Mouse (Mus musculus): ENCODE data around the gene Gm3149. TPM values are rescaled to one million over a fixed set of nuclear protein-coding genes. Genes with fewer than 3 reads are reported as not detected.
A peak's percentile ranks its signal among the peaks of the same experiment; 100 is the strongest.
"Not testable (repeated sequence)": the region's sequence is repeated elsewhere in the genome, so short reads cannot be mapped to it uniquely, and the experiment has no call there.

Gene Gm3149
- not detected in 2 replicates for polyA plus RNA-seq (2015; fragmentation: Nextera tagmentation; extraction: Ambion mirVana)

DNA sequence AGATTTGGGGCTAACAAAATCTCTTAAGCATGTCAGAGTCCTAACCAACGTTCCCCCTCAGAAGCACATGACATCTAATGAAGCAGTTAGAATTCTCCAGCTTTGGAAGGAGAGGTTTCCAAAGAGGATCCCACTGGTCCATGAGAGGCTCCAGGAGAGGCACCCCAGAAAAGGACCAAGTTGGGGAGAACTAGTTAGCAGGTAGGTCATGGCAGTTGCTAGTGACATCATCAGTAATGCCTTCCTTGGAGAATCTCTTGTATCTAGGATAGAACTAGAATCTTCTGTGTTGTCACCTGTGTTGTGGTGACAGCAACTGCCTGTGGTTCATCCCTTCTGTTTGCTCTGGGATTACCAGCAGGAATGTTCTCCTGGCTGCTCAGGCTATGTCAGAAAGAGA lies at the start of gene Gm3149:
Gene Gm3149 (plus strand): TSS at position 301 of the 400 bp plus-strand sequence.
- not testable (repeated sequence) for H3K4me3 ChIP-seq; H3K4me1 ChIP-seq; ATAC-seq; H3K27me3 ChIP-seq; H3K4me2 ChIP-seq; H3K9ac ChIP-seq; H3K36me3 ChIP-seq (ENCODE audit: poor library complexity, severe bottlenecking); H3K9me3 ChIP-seq (replicated peaks); H3K27ac ChIP-seq
- no CpG with 5 or more reads among the region's 1 CpGs for WGBS

DNA sequence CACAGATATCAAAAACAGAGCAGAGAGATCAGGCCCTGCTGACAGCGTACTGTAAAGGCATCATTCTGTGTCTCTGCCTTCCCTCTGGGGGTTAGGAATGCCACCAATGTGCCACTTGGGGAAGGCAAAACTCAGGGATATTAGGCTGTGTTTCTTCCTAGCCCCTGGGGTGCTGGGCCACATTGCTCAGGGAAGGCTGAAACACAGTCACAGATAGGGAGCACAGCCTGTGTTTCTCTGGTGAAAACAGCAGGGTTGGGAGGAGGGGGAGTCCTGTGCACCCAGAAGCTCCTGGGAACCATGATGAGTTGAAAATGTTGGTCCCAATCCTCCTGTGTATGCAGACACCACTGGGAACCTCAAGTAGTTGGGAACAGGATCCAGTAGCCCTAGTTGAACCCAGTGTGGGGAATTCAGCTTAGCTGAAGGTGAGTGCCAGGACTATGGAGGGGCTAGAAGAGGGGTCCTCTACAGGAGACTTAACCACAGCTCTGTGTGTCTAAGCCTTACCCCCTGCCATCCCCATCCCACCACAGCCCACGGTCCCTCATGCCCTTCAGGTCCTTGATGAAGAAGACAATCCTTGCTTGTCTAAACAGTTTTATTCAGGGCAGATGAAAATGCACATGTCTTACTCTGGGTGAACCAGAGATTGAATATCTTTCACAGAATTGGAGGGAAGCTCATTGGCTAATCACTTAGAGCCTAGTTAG lies 47.7 kb upstream of the Gm3149 start:
- H3K36me3 ChIP-seq (ENCODE audit: poor library complexity, severe bottlenecking); H3K9me3 ChIP-seq (replicated peaks); H3K9ac ChIP-seq; H3K27ac ChIP-seq; H3K4me2 ChIP-seq; ATAC-seq; H3K4me3 ChIP-seq; H3K4me1 ChIP-seq; H3K27me3 ChIP-seq: not testable (repeated sequence)
- 88% methylated on average over 2 of the region's 2 CpGs for WGBS

DNA sequence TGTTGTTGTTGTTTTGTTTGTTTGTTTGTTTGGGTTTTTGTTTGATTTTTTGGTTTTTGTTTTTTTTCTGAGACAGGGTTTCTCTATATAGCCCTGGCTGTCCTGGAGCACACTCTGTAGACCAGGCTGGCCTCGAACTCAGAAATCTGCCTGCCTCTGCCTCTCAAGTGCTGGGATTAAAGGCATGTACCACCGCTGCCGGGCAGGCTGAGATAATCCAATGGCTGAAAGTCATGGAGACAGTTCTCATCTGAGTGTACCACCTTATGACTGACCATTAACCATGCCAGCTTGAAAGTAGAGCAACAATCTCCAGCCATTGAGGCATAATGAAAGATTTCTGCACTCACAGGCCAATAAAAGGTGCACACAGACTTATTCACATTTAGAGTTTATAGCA lies 37.3 kb upstream of the Gm3149 start:
- not testable (repeated sequence) for H3K9me3 ChIP-seq (replicated peaks); H3K27ac ChIP-seq; H3K9ac ChIP-seq; H3K4me2 ChIP-seq; H3K36me3 ChIP-seq (ENCODE audit: poor library complexity, severe bottlenecking); H3K4me3 ChIP-seq; ATAC-seq; H3K4me1 ChIP-seq; H3K27me3 ChIP-seq
- 93% methylated on average over 2 of the region's 3 CpGs for WGBS

DNA sequence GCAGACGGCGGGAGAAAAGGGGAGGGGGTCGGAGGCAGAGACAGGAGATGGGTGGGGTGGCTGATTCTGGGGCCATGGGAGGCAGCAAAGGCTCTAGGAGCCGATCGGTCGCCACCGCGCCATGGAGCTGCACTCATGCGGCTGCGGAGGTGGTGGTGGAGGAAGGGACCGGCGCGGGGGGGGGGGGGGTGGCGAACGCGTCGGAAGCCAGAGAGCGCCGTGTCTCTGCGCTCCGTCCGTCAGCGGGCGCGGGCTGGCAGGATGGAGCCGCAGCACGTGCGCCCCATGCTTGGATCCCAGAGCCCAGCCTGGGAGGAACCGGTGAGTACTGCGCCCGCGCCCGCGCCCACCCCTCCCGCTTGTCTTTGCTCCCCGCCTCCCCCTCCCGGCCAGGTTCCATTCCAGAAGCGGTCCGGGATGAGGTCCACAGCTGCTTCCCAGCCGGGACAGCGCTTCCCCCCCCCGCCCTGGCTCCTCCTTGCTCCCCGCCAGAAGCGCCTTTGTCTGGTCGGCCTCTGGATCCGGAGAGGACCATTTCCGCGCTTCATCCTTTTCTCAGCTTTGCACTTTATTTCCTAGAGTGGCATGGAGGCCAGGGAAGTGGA lies 17.5 kb downstream of the Gm3149 start, which contains the start of gene 2610042L04Rik:
Gene 2610042L04Rik (plus strand): TSS at position 288 of the 605 bp plus-strand sequence.
- ATAC-seq; H3K27me3 ChIP-seq; H3K36me3 ChIP-seq (ENCODE audit: poor library complexity, severe bottlenecking); H3K9me3 ChIP-seq (replicated peaks); H3K27ac ChIP-seq; H3K4me1 ChIP-seq: not testable (repeated sequence)
- Histone ChIP-seq H3K4me3 (peak within 1 kb of the TSS; percentile 46), H3K9ac (peak within 1 kb of the TSS; percentile 52), H3K4me2 (peak within 1 kb of the TSS; percentile 68)
- WGBS, result 3% methylated on average over 25 of the region's 48 CpGs

DNA sequence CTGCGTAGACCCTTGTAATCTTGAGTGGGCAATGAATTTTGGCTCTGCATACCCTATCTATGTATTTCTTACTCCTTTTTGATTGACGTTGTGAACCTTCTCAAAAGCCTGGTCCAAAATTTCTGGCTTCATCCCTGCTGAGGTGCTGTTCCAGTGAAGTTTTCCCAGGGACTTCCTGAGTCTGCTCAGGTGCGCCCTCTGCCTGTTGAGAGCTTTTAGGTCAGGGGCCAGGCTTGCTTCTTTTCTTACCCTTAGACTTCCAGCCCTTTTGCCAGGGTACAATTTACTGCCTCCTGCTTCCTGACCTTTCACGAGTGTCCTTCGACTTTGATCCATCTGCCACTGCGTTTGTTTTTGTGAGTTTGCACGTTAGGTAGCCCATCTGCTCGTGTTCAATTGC lies 18.4 kb downstream of the Gm3149 start:
- ATAC-seq; H3K27ac ChIP-seq; H3K4me3 ChIP-seq; H3K9ac ChIP-seq; H3K36me3 ChIP-seq (ENCODE audit: poor library complexity, severe bottlenecking); H3K9me3 ChIP-seq (replicated peaks); H3K4me2 ChIP-seq; H3K4me1 ChIP-seq; H3K27me3 ChIP-seq: not testable (repeated sequence)
- 7% methylated on average over 8 of the region's 8 CpGs for WGBS

DNA sequence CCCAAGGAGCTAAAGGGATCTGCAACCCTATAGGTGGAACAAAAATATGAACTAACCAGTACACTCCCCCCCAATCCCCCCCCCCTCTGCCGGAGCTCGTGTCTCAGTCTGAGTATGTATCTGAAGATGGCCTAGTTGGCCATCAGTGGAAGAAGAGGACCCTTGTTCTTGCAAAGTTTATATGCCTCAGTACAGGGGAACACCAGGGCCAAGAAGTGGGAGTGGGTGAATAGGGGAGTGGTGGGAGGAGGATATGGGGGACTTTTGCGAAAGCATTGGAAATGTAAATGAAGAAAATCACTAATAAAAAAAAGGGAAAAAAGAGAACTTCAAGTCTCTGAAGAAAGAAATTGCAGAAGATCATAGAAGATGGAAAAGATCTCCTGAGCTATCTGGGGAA lies 51.9 kb downstream of the Gm3149 start:
- not testable (repeated sequence) for H3K9me3 ChIP-seq (replicated peaks); H3K27me3 ChIP-seq; H3K36me3 ChIP-seq (ENCODE audit: poor library complexity, severe bottlenecking); ATAC-seq; H3K4me3 ChIP-seq; H3K27ac ChIP-seq; H3K4me2 ChIP-seq; H3K4me1 ChIP-seq; H3K9ac ChIP-seq
- 96% methylated on average over 3 of the region's 3 CpGs for WGBS

DNA sequence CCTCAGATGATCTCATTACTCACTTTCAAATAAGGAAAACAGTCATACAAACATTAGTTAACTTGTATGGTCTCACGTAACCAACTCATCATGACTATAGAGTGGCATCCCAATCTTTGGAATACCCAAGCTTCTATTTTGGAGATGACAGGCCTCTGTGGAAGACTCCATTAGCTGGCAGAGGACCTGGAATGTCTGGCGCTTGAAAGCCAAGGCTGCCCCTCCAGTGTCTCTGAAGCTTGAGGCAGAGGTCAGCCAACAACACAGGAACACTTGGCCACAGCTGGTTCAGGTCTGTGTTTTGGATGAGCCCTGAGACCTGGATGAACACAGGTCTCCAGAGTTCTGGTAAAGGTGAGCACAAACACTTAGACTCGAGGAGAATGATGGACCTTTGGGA lies 52.6 kb downstream of the Gm3149 start:
- not testable (repeated sequence) for ATAC-seq; H3K36me3 ChIP-seq (ENCODE audit: poor library complexity, severe bottlenecking); H3K4me2 ChIP-seq; H3K4me3 ChIP-seq; H3K27ac ChIP-seq; H3K9ac ChIP-seq; H3K27me3 ChIP-seq; H3K4me1 ChIP-seq; H3K9me3 ChIP-seq (replicated peaks)
- 83% methylated on average over 3 of the region's 3 CpGs for WGBS

Other genes starting within 250 kb of the Gm3149 start
- not detected in 2 replicates for gene Gm3115, start 233.2 kb upstream of the Gm3149 start, polyA plus RNA-seq (2015; fragmentation: Nextera tagmentation; extraction: Ambion mirVana)
- 0.28 and 2.5 TPM in 2 replicates for gene Gm8108, start 206.8 kb upstream of the Gm3149 start, polyA plus RNA-seq (2015; fragmentation: Nextera tagmentation; extraction: Ambion mirVana)
- not detected in 2 replicates for gene Gm3127, start 152.3 kb upstream of the Gm3149 start, polyA plus RNA-seq (2015; fragmentation: Nextera tagmentation; extraction: Ambion mirVana)
- 2.4 and 3.9 TPM in 2 replicates for gene Gm2974, start 134.7 kb upstream of the Gm3149 start, polyA plus RNA-seq (2015; fragmentation: Nextera tagmentation; extraction: Ambion mirVana)
- not detected in 2 replicates for gene Gm3138, start 67.7 kb upstream of the Gm3149 start, polyA plus RNA-seq (2015; fragmentation: Nextera tagmentation; extraction: Ambion mirVana)
- 2.2 and 3.5 TPM in 2 replicates for gene 2610042L04Rik, start 17.5 kb downstream of the Gm3149 start, polyA plus RNA-seq (2015; fragmentation: Nextera tagmentation; extraction: Ambion mirVana)
- gene Gm3159, start 80.2 kb downstream of the Gm3149 start, polyA plus RNA-seq (2015; fragmentation: Nextera tagmentation; extraction: Ambion mirVana), result not detected in 2 replicates
- 1.9 and 2.3 TPM in 2 replicates for gene Gm3164, start 98.2 kb downstream of the Gm3149 start, polyA plus RNA-seq (2015; fragmentation: Nextera tagmentation; extraction: Ambion mirVana)
- 1.7 TPM in 1 of 2 replicates, not detected in the other for gene Gm3173, start 113.7 kb downstream of the Gm3149 start, polyA plus RNA-seq (2015; fragmentation: Nextera tagmentation; extraction: Ambion mirVana)
- gene Gm3182, start 164.5 kb downstream of the Gm3149 start, polyA plus RNA-seq (2015; fragmentation: Nextera tagmentation; extraction: Ambion mirVana), result not detected in 2 replicates
- gene Gm3047, start 238.1 kb downstream of the Gm3149 start, polyA plus RNA-seq (2015; fragmentation: Nextera tagmentation; extraction: Ambion mirVana), result not detected in 2 replicates